Mouse (Mus musculus) adrenal gland, adult 18-20 months (tissue): ENCODE results near the gene Cygb. TPM values are rescaled to one million over a fixed set of nuclear protein-coding genes. Genes with fewer than 3 reads are reported as not detected.
"Not testable (repeated sequence)": the region's sequence is repeated elsewhere in the genome, so short reads cannot be mapped to it uniquely, and the experiment has no call there.

Experiments
- DNase-seq, 2 experiments: peaks; one replicate each; pipeline ENCODE4 v3.0.0; 2021 to 2022; ENCODE audit warnings: low spot score in 2 of 2
- total RNA-seq, 2 experiments: library from RNA; stranded (reverse); gene quantifications; 1 replicate in 1 of 2; 2 replicates in 1 of 2; pipeline ENCODE4 v1.2.3; 2021

The Cygb gene
- total RNA-seq, 2 experiments from 2014 or later = 26.0 to 42.7 TPM

GRCm38 (mm10) chr11:116620073-116620472, 34.0 kb downstream of the Cygb start:
- no peak for DNase-seq

DNA sequence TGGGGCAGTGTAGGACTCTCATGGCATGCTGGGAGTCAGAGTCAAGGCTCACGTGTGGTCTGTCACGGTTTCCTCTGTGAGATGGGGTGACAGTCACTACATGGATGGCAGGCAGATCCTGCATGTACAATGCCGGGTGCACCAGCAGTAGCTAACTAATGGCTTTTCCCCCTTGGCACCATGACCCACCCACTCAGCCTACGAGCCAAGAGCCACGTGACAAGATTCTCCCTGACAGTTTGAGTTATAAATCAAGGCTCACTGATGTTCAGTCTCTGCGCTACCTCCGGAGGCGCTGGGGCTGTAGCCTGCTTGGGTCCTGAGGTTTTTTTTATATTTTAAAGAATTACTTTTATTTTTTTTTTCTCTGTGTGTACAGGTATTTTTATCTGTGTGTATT, 34.6 kb downstream of the Cygb start:
- DNase-seq = no peak

- no peak for DNase-seq
Observed at GRCm38 (mm10) chr11:116619156-116619555, 35.0 kb downstream of the Cygb start.

DNA sequence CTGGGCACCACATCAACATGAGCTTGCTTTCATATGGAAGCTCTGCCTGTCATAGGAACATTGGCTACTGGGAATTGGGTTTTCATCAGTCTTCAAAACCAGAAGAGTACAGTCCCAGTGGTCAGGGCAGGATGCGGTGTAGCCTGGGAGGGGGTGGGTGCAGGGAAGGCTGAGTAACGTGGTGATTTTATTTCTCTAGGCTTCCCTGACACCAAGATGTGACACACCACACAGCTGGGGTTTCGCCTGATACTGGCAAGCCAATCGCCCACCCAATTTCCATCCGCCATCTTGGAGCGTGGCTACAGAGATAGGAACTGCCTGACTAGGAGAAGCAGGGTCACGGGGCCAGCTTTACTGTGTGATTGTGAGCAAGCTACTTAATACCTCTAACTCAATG, 35.4 kb downstream of the Cygb start:
- DNase-seq = no peak

- DNase-seq = no peak
Observed at GRCm38 (mm10) chr11:116617641-116618040, 36.5 kb downstream of the Cygb start.

- no peak for DNase-seq
Observed at GRCm38 (mm10) chr11:116616438-116617118, 37.5 kb downstream of the Cygb start.

GRCm38 (mm10) chr11:116615735-116616437, 38.2 kb downstream of the Cygb start:
- DNase-seq = no peak

DNA sequence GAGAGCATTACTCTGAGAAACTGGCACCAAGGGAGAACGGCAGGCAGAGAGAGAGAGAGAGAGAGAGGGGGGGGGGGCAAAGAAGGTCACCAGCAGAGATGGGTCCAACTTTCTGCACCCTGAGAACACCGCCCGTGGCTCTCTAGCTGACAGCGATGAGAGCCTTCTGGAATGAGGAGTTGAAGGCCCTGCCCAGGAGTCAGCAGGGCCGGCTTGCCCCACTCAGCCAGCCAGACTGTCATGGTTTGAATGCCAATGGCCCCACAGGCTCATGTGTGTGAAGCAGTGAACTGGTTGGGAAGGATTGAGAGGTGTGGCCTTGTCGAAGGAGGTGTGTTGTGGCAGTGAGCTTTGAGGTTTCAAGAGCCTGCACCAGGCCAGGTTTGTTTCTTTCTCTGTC, 40.9 kb downstream of the Cygb start:
- DNase-seq = no peak

GRCm38 (mm10) chr11:116612554-116612953, 41.6 kb downstream of the Cygb start:
- DNase-seq = no peak

DNA sequence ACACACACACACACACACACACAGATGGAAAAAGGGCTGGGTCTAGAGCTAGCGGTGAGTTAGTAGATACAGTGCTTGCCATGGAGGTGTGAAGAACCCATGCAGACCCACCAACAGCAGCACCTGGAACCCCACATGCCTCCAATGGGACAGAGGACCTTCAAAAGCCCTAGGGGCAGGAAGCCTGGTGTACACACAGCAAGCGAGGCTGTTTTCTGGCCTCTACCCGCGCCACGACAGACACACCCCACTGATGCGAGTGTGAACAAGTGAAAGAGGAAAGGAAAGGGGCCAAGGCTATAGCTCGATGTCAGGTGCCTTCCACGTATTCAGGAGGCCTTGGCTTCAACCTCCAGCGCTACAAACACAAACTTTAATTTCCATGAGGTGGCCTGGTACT, 42.2 kb downstream of the Cygb start:
- DNase-seq = no peak

- DNase-seq = not testable (repeated sequence)
Observed at GRCm38 (mm10) chr11:116611168-116611567, 42.9 kb downstream of the Cygb start.

DNA sequence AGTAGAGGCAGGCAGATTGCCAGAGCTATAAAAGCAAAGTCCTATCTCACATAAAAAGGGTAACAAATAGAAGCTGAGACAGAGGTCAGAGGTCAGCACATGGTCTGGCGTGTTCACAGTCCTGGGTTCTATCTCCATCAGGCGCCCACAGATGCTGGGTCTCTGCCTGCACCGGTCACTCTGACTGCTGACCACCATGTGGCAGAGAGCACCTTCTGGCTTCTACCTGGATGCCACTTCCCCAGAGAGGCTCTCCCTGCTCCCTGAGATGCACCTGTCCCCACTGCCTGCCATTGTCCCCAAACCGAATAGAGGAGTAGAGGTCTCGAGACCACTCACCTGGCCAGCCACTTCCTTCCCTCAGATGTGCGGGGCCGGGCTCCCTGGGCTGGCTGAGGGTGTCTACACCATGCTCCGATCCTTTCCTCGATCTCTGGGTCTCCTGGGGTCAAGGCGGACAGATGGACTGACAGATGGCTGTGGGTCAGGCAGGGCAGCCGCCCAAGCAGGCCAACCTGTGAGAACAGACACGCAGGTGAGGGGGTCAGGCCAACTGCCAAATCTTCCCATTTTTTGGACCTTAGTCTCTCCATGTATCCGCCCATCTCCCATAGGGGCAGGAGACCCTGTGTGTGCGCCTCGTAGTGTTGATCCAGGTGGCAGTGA, 44.0 kb downstream of the Cygb start:
- DNase-seq = no peak

GRCm38 (mm10) chr11:116607717-116608116, 46.4 kb downstream of the Cygb start:
- no peak for DNase-seq

DNA sequence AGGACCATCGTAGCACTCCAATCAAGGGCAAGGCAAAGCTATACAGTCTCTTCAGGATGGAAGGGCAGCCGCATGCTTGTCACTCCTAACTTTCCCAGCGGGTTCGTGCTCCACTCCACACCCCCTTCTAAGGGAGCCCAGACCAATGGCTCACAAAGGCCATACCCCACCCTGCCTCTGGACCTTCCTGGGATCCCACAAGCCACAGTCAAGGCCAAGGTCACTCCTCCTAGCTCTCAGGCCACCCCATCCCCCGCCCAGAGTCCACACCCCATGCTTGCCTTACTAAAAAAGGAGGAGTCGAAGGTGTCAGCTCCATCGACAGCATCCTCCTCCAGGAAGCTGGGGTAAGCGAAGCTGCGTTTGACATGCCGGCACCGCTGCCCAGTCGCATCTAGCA, 50.0 kb downstream of the Cygb start:
- DNase-seq = no peak

- no peak for DNase-seq
Observed at GRCm38 (mm10) chr11:116603339-116603738, 50.8 kb downstream of the Cygb start.

- DNase-seq = no peak
Observed at GRCm38 (mm10) chr11:116602043-116602442, 52.1 kb downstream of the Cygb start.

DNA sequence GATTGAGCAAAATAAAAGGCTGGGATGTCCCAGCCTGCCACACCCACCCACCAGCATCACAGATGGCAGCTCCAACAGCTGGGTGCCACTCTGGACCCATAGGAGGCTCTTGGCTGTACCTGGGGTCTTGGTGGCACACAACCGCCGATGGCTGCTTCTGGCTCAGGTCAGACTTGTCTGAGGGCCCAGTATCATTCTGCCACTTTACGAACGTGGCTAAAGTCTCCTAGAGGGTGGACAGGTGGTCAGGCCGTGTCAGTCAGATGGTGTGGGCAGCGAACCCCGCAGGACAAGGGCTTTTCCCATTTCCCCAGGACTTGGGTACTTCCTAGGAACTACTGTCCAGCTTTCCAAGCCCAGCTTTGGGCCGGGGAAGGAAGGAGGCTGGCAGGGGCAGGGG, 52.9 kb downstream of the Cygb start:
- DNase-seq = no peak

DNA sequence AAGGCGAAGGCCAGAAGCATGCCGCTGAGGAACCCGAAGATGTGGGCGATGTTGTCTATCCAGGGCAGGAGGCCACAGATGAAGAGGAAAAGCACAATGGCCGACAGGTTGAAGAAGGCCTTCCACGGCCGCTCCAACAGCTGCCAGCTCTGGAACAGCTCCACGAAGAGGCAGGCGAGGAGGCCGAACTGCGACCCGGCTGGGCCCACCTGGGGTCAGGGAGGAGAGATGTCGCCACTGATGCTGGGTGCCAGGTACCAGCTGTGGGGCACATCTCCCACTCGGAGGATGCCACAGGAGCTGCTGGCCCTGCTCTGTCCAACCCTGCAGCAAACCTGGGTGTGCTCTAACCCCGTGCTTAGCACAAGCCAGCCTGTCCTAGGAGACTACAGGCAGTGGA, 54.9 kb downstream of the Cygb start:
- no peak for DNase-seq

- no peak for DNase-seq
Observed at GRCm38 (mm10) chr11:116598193-116598592, 55.9 kb downstream of the Cygb start.

DNA sequence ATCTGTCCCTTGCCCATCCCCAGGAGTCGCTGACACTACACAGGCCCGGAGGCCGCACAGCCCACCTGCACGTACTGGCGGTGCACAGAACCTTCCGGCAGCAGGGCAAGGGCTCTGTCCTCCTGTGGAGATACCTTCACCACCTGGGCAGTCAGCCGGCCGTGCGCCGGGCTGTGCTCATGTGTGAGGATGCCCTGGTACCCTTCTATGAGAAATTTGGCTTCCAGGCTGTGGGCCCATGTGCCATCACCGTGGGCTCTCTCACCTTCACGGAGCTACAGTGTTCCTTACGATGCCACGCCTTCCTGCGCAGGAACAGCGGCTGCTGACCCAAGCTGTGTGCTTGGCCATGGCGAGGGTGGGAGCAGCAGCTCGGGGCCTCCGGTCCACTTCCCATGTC, 57.3 kb downstream of the Cygb start:
- no peak for DNase-seq
